Mouse (Mus musculus) forebrain, embryonic 11.5 days (tissue): ENCODE measurements around the gene Nat8. TPM values are rescaled to one million over a fixed set of nuclear protein-coding genes. Genes with fewer than 3 reads are reported as not detected.
"Not testable (repeated sequence)": the region's sequence is repeated elsewhere in the genome, so short reads cannot be mapped to it uniquely, and the experiment has no call there.

Experiments used
- ATAC-seq: fragments of 200-750 bp; cut with Nextera tagmentation; replicated peaks from 2 replicates; pipeline ENCODE4 v1.8.0; 2017; ENCODE audit warnings: moderate TSS enrichment; ENCODE audit not compliant: low FRiP score
- DNase-seq: peaks from one replicate; pipeline ENCODE4 v3.0.0-alpha.2; 2017; ENCODE audit warnings: low spot score
- H3K27ac ChIP-seq: fragments of 300-500 bp; sonication (generic); 2 replicates; pipeline ENCODE4 v1.5.1; 2014; ENCODE audit warnings: low read depth, low read length
- H3K27me3 ChIP-seq: fragments of 300-500 bp; sonication (generic); 2 replicates; pipeline ENCODE4 v1.6.1; 2014; ENCODE audit warnings: mild to moderate bottlenecking, low read length, mixed read lengths; ENCODE audit not compliant: control insufficient read depth, insufficient read depth
- H3K36me3 ChIP-seq: fragments of 300-500 bp; sonication (generic); 2 replicates; pipeline ENCODE4 v1.6.1; 2014; ENCODE audit warnings: mild to moderate bottlenecking, low read length, moderate library complexity, mixed read lengths; ENCODE audit not compliant: control insufficient read depth, insufficient read depth
- H3K4me1 ChIP-seq: fragments of 300-500 bp; sonication (generic); replicated peaks from 2 replicates; pipeline ENCODE4 v1.6.1; 2014; ENCODE audit warnings: low read length, mixed read lengths; ENCODE audit not compliant: control insufficient read depth, insufficient read depth
- H3K4me2 ChIP-seq: fragments of 300-500 bp; sonication (generic); 2 replicates; pipeline ENCODE4 v1.6.1; 2014; ENCODE audit warnings: low read depth, mild to moderate bottlenecking, low read length, moderate library complexity, mixed read lengths; ENCODE audit not compliant: severe bottlenecking
- H3K4me3 ChIP-seq: fragments of 300-500 bp; sonication (generic); 2 replicates; pipeline ENCODE4 v1.5.1; 2014; ENCODE audit warnings: low read depth, low read length
- H3K9ac ChIP-seq: fragments of 300-500 bp; sonication (generic); 2 replicates; pipeline ENCODE4 v1.6.1; 2014; ENCODE audit warnings: low read length
- H3K9me3 ChIP-seq: fragments of 300-500 bp; sonication (generic); 2 replicates; pipeline ENCODE4 v1.6.1; 2016; ENCODE audit warnings: low read length, mixed read lengths; ENCODE audit not compliant: control insufficient read depth
- WGBS: fragments of 180-500 bp; shearing (Covaris S2); extraction: QIAGEN DNeasy Blood & Tissue Kit; methylation state at CpG from one replicate; pipeline ENCODE4 v1.1.7; 2014; 5-methylcytosine and 5-hydroxymethylcytosine counted together
- polyA plus RNA-seq: library from polyadenylated mRNA; unstranded; fragments of >200 nt; fragmentation: Nextera tagmentation; extraction: Ambion mirVana; gene quantifications from 2 replicates; pipeline ENCODE4 v1.2.1, GENCODE M21; 2014

The Nat8 gene
- polyA plus RNA-seq, 1 experiment from 2014 or later, result not detected

- no peaks in the 10 kb centered on the region for H3K36me3 ChIP-seq
- no peak overlapping the region for H3K9ac ChIP-seq
- DNase-seq (no peak), ATAC-seq (no peak)
- whole genome bisulfite sequencing, result 87% methylated on average over 2 of the region's 2 CpGs
- no peak overlapping the region for H3K4me3 ChIP-seq
- no peaks in the 10 kb centered on the region for H3K9me3 ChIP-seq
- no peaks in the 10 kb centered on the region for H3K27me3 ChIP-seq
- H3K27ac ChIP-seq, result no peak overlapping the region
- H3K4me2 ChIP-seq, result no peak overlapping the region
- no peaks in the 10 kb centered on the region for H3K4me1 ChIP-seq
Observed at GRCm38 (mm10) chr6:85825886-85826285, 6.0 kb downstream of the Nat8 start.

GRCm38 (mm10) chr6:85823382-85824090, 8.3 kb downstream of the Nat8 start:
- 96% methylated on average over 1 of the region's 1 CpGs for WGBS
- Histone ChIP-seq H3K9me3 (no peaks in the 10 kb centered on the region), H3K4me1 (no peaks in the 10 kb centered on the region), H3K27me3 (no peaks in the 10 kb centered on the region), H3K4me3 (no peak overlapping the region), H3K4me2 (no peak overlapping the region), H3K9ac (no peak overlapping the region), H3K27ac (no peak overlapping the region), H3K36me3 (no peaks in the 10 kb centered on the region)
- no peak for DNase-seq
- no peak for ATAC-seq

- no peak overlapping the region for H3K4me3 ChIP-seq
- H3K4me1 ChIP-seq, result no peaks in the 10 kb centered on the region
- no peak for ATAC-seq
- no peak for DNase-seq
- H3K9me3 ChIP-seq, result no peaks in the 10 kb centered on the region
- no peak overlapping the region for H3K27ac ChIP-seq
- no peak overlapping the region for H3K9ac ChIP-seq
- H3K36me3 ChIP-seq, result no peaks in the 10 kb centered on the region
- 85% methylated on average over 4 of the region's 4 CpGs for WGBS
- no peak overlapping the region for H3K4me2 ChIP-seq
- H3K27me3 ChIP-seq, result no peaks in the 10 kb centered on the region
Observed at GRCm38 (mm10) chr6:85822286-85822685, 9.6 kb downstream of the Nat8 start.

- ATAC-seq (no peak), DNase-seq (no peak)
- Histone ChIP-seq H3K9ac (no peak within 1 kb of the TSS), H3K27me3 (no peaks in the 10 kb centered on the region), H3K4me1 (no peaks in the 10 kb centered on the region), H3K4me2 (no peak within 1 kb of the TSS), H3K27ac (no peak within 1 kb of the TSS), H3K9me3 (no peaks in the 10 kb centered on the region), H3K36me3 (no peaks in the 10 kb centered on the region), H3K4me3 (no peak within 1 kb of the TSS)
- 84% methylated on average over 5 of the region's 5 CpGs for WGBS
Observed at GRCm38 (mm10) chr6:85820837-85821236, 11.0 kb downstream of the Nat8 start, which contains the start of the genes Nat8f6 and Nat8f5. Nat8f6 (minus strand) TSS chr6:85820954. Nat8f5 (minus strand) TSS chr6:85820972.

GRCm38 (mm10) chr6:85818338-85818737, 13.5 kb downstream of the Nat8 start:
- Histone ChIP-seq H3K36me3 (no peaks in the 10 kb centered on the region), H3K27me3 (no peaks in the 10 kb centered on the region), H3K4me1 (no peaks in the 10 kb centered on the region), H3K9ac (no peak overlapping the region), H3K9me3 (no peaks in the 10 kb centered on the region), H3K27ac (no peak overlapping the region), H3K4me3 (no peak overlapping the region), H3K4me2 (no peak overlapping the region)
- DNase-seq (no peak), ATAC-seq (no peak)
- WGBS, result 29% methylated on average over 1 of the region's 1 CpGs

- 93% methylated on average over 2 of the region's 2 CpGs for WGBS
- H3K27me3 ChIP-seq, result no peaks in the 10 kb centered on the region
- no peak overlapping the region for H3K27ac ChIP-seq
- ATAC-seq (no peak), DNase-seq (no peak)
- no peak overlapping the region for H3K9ac ChIP-seq
- H3K36me3 ChIP-seq, result no peaks in the 10 kb centered on the region
- H3K4me1 ChIP-seq, result no peaks in the 10 kb centered on the region
- no peak overlapping the region for H3K4me2 ChIP-seq
- no peaks in the 10 kb centered on the region for H3K9me3 ChIP-seq
- no peak overlapping the region for H3K4me3 ChIP-seq
Observed at GRCm38 (mm10) chr6:85813339-85813738, 18.5 kb downstream of the Nat8 start.

GRCm38 (mm10) chr6:85810942-85811537, 20.8 kb downstream of the Nat8 start:
- 76% methylated on average over 3 of the region's 3 CpGs for WGBS

GRCm38 (mm10) chr6:85810514-85810913, 21.4 kb downstream of the Nat8 start:
- H3K4me3 ChIP-seq, H3K36me3 ChIP-seq, H3K27me3 ChIP-seq, H3K4me2 ChIP-seq, H3K27ac ChIP-seq, H3K9ac ChIP-seq, ATAC-seq, H3K9me3 ChIP-seq, H3K4me1 ChIP-seq, DNase-seq: not testable (repeated sequence)
- WGBS, result 93% methylated on average over 2 of the region's 3 CpGs

More at GRCm38 (mm10) chr6:85810942-85811537, 20.8 kb downstream of the Nat8 start:
- not testable (repeated sequence) for H3K4me2 ChIP-seq, H3K4me1 ChIP-seq, H3K9me3 ChIP-seq, H3K27me3 ChIP-seq, DNase-seq, H3K9ac ChIP-seq, ATAC-seq, H3K4me3 ChIP-seq, H3K36me3 ChIP-seq, H3K27ac ChIP-seq

- not testable (repeated sequence) for ATAC-seq, H3K4me2 ChIP-seq, DNase-seq, H3K9ac ChIP-seq, H3K9me3 ChIP-seq, H3K27me3 ChIP-seq, H3K36me3 ChIP-seq, H3K4me3 ChIP-seq, H3K27ac ChIP-seq, H3K4me1 ChIP-seq
- 63% methylated on average over 2 of the region's 3 CpGs for WGBS
Observed at GRCm38 (mm10) chr6:85809784-85810183, 22.1 kb downstream of the Nat8 start.
